Mouse (Mus musculus) frontal cortex, adult (tissue): ENCODE measurements around the gene Slc26a10.

Experiments used
- ATAC-seq: cut with Nextera tagmentation; 2 replicates; pipeline ENCODE4 v1.9.2; 2017; ENCODE audit warnings: mild to moderate bottlenecking, moderate library complexity, mixed read lengths; ENCODE audit not compliant: low TSS enrichment

The Slc26a10 gene

DNA sequence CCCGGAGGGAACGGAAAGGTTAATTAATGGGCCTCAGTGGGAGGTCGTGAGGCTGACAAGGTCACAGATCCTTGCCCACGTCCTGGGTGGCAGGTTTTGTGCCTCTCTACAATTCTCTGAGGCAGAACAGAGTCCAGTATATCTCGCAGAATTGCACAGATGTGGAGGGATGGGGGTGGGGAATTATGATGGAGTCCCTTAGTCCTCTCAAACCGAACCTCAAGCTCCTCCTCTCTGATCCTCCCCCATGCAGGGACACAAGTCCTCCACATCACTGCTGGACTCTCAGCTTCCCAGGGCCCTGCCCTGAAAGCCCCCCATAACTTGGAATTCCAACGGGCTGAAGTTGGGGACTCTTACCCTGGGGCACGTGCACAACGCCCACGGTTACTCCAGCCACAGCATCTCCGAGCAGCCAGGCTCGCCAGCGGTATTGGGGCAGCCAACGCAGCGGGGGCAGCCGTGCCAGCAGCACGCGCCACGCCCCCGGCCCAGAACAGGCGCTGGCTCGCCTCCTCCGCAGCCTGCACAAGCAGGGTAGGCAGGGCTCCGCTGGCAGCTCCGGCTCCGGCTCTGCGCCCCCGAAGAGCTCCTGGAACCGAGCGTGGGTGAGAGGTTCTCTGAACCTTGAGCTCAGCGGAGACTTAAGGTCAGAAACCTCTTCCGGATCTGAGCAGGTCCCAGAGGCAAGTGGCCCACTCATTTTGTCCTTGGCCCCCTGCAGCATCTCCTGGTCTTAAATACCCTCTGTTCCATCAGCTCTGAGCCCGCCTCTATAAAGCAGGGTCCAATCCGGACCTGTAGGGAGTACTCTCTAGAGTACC lies at the start of gene Slc26a10:
Gene Slc26a10, minus strand, starts transcription at position 775 of the 824 bp plus-strand sequence.
- ATAC-seq, result peak; percentile 36; the same call in 1 of the 2 replicates

DNA sequence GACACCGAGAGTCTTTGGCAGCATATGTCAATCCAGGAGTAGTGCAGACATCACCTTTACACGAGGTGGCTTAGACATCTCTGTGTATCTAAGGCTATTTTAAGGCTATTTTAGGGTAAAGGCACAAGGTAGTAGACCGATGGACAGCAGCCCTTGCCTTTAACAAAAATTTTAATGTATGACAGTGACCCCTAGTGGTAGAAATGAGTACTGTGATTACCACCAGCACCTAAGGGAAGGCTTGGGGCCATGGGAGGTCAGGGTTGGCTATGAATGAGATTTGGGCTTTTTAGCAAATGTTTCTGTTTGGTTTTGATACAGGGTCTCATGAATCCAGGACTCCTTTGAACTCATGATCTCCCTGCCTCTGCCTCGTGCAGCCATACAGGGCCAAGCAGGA lies 48.5 kb upstream of the Slc26a10 start:
- ATAC-seq, result 0 out of 2 replicates have a peak, but pooled peaks have one; percentile 21

DNA sequence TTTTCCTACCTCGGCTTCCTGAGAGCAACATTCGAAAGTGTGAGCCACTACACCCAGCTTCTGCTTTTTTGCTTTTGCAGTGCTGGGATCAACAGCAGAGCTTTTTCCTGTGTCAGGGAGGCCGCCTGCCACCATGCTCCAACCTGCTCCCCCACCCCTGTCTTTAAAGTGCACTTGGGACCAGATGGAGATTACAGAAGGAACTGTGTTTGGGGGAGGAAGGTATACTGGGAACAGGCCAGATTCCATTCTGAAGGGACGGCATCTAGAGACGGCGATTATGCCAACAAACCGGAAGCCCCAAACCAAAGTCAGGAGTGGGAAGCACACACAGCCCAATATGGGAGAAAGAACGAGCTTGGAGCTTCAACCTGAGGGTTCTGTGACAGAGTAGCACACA lies 46.7 kb upstream of the Slc26a10 start:
- ATAC-seq, result 0 out of 2 replicates have a peak, but pooled peaks have one; percentile 8

DNA sequence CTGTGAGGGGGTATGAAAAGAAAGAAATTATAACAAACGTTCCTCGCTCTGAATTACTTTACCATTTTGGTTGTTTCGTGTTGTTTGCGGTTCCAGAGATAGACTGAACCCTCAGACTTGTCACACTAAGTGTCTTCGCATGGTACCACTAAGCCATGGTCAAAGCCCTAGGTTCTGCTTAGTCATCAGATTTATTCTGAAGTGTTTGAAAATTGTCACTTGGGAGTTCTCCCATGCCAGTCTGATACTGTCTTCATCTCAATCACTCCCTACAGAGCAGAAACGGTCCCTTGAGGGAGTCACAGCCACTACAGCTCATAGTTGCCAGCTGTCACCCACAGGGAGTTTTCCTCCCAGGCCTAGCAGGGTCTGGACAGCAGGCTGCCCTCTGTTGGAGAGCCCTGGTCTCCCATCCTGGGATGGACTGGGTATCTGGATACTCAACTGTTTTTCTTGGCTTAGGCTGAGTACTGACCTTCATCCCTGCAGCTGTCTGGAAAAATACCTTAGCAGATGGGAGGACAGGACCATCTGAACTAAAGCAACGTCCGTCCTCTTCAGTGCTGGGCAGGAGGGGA lies 46.0 kb upstream of the Slc26a10 start:
- no peak for ATAC-seq

DNA sequence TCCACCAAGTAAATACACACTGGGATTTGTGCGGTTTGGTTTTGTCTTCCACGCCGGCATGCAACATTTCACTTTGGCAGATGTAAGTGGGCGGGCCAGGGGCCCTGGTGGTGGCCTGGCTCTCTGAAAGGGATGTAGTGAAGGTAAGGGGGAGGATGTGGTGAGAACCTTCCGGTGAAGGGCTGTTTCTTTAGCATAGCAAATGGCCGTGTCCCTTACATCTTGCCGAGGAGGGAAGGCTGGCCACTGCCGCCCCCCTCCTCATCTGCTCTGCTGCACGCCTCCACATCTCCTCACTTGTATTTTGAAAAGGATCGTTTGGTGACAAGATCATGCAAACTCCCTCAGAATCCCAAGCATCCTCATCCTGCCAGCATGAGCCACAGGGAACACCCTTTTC lies 45.3 kb upstream of the Slc26a10 start:
- peak; percentile 58 for ATAC-seq

DNA sequence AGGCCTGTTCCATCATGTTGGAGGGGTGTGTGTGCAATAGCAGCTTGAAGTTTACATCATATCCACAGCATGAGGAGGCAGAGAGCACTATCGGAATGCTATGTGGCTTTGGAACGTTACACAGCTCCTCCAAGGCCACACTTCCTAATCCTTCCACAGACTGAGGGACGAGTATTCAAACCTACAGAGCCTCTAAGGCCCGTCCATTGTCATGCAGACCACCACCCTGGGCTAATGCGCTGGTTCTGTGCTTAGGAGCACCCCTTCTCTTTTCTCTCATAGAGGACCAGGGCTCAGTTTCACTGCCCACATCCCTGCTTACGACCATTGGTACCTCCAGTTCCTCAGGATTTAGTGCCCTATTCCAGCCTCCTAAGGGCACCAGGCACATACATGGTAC lies 44.8 kb upstream of the Slc26a10 start:
- ATAC-seq, result no peak

DNA sequence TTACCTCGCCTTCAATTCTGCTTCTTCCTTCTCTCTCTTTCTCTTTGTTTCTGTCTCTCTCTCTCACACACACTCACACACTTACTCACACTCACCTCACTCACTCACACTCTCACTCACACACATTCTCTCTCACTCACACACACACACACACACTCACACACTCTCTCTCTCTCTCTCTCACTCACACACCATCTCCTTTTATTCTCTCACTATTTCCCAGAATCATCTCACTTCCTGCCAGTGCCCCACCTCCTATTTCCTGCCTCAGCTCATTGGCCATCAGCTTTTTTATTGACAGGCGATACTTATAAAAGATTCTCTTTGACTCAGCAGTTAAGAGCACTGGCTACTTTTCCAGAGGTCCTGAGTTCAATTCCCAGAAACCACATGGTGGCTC lies 37.9 kb upstream of the Slc26a10 start:
- no peak for ATAC-seq

DNA sequence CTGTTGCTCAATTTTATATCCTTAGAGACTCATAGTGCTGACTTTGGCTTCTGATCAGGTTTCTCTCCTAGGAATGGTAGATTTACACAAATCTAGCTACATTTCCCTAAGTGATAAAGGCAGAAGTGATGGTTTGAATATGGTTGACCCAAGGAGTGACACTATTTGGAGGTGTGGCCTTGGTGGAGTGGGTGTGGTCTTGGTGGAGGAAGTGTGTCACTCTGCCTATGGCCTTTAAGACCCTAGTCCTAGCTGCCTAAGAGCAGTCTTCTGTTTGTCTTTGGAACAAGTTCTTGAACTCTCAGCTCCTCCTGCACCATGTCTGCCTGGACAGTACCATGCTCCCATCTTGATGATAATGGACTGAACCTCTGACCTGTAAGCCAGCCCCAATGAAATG lies 36.7 kb upstream of the Slc26a10 start:
- no peak for ATAC-seq

DNA sequence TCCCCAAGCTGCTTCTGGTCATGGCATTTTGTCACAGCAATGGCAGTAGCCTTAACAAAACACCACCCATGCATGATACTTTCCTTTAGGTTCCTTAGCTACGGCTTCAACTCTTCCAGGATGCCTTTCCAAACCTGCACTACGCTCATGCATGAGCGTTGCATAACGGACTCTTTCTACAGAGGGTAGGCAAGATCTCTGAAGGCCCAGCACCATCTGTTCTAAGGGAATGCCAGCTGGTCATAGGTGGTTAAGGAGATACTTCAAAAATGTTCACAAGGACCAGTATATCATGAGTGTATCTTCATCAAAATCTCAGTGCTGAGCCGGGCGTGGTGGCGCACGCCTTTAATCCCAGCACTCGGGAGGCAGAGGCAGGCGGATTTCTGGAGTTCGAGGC lies 36.0 kb upstream of the Slc26a10 start:
- peak; percentile 77 for ATAC-seq

DNA sequence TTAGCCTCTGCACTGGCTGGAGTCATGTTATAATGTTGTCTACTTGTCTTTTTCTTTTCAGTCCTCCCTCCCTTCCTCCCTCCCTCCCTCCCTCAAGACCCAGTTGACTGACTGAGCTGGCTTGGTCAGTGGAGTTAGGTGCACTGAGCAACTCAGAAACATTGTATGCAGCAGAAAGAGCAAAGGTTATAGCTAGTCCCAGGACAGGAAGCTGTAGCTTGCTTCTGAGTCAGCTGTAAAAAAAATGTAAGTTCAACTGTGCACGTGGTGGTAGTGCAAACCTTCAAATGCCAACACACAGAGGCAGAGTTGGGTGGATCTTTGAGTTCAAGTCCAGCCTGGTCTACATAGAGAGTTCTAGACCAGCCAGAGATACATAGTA lies 34.0 kb upstream of the Slc26a10 start:
- no peak for ATAC-seq

DNA sequence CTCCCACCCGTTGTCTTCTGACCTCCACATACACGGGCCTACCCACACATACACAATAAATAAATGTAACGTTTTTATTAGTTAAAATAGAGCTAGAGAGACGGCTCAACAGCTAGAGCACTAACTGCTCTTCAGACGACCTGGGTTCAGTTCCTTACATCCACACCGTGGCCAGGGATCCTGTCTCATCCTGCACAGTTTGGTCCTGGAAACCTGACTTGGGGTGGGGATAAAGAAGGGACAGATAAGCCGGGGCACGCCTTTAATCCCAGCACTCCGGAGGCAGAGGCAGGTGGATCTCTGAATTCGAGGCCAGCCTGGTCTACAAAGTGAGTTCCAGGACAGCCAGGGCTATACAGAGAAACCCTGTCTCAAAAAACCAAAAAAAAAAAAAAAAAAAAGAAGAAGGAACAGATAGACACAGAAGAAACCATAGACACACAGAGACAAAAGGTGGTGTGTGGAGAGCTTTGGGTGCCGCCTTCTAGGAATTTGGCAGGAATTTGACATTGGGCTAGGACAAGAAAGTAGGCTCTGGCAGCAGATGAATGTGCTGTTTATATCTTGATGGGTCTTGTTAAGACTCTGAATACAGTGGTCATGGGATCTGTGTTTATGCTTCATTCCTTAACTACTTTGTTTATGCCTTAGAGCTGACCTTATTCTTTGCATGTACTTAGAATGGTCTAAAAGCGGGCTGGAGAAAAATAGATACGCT lies 33.4 kb upstream of the Slc26a10 start:
- no peak for ATAC-seq

DNA sequence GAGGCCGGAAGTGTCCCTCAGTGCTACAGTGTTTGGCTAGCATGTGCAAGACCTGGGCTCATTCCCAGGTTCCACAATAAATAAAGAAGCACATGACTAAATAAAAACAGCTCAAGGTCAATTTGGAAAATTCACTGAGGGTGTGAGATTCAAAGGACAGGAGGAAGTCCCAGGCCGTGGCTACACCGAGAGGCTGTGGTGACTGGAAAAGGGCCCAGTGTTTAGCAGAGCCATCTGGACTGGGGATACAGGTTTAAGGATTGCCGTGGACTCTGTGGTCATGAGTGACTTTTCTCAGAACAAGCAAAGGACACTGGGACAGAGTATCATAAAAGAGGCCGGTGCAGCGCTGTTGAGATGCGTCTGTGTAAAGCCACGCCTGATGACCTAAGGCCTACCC lies 32.8 kb upstream of the Slc26a10 start:
- no peak for ATAC-seq

DNA sequence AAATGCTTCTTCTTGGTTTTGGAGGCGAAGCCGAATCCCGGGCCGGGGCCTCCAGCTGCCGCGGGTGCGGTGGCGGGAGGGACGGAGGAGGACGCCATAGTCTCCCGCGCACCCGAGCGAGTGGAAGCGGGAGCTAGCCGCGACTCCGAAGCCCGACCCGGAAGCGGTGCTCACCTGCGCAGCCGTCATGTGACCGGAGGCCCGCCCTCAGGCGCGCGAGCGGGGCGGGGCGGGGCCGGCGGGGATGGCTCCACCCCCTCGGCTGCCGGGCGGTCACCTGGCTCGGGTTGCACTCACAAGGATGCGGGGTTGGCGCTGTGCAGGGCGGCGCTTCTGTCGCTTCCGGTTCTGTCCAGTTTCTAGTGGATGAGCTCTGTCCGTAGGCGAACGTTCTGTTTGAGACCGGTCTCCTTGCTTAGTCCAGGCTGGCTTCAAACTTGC lies 31.0 kb upstream of the Slc26a10 start, which contains the start of gene Pip4k2c:
Gene Pip4k2c, minus strand, starts transcription at position 172 of the 441 bp plus-strand sequence.
- ATAC-seq, result peak; percentile 65

DNA sequence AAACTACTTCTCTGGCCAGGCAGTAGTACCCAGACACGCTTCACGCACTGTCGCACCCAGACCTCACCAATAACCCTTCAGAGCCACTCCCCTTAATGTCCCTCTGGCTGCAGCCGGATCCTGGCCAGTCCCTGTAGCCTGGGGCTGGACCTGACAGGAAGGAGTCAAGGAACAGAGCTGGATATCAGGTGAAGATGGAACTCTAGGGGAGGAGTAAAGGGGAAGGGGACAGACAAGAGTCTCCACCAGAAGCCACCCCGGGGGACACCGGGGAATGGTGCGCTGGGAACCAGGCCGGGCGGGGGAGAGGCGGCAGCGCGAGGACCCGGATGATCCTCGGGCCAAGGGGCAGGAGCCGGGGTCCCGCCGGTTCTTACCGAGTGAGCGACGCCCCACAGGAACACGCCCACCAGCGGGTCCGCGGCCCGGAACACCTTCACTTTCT lies 30.5 kb upstream of the Slc26a10 start:
- ATAC-seq, result 0 out of 2 replicates have a peak, but pooled peaks have one; percentile 9

DNA sequence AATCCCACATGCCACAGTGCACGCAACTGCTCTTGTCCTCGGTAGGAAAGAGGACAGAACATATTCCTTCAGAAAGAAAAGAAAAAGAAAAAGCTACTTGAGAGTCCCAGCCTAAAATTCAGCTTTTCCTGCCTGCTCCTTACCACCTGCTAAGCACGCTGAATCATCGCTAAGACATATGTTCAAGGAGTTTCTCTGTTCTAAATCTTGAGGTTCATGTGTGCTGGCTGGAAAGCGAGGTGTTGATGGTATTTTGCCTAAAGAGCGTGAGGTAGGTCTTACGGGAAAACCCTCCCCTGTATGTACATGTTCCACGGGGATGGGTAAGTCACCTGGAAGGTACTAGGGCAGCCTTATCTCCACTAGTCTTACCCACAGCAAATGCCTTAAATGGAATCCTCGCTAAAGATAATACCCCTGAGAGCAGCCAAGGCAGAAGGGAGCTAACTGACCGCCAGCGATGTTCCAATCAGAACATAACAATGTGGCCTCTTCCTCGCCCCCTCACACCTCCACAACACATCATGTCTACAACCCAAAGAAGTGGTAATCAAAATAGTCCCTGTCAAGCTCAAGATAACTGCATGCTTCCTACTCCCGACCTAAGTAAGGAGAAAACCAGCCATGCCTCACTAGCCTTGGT lies 29.6 kb upstream of the Slc26a10 start:
- ATAC-seq, result peak; percentile 35

DNA sequence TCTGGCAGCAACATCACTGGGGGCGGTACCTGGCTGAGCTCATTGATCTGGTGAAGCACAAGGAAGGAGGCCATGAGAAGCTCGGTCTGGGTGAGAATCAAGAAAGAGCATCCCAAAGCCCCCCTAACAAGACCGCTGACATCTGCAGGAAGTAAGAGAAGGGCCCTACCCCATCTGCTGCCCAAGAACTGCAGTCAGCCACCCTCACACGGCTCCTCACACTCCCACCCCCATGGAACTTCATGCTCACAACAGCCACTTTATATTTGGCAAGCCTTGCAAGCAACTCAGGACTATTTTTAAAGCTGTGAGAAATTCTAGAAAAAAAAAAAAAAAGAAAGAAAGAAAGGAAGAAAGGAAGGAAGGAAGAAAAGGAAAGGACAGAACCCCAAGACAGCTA lies 28.5 kb upstream of the Slc26a10 start:
- peak; percentile 25; the same call in 1 of the 2 replicates for ATAC-seq

DNA sequence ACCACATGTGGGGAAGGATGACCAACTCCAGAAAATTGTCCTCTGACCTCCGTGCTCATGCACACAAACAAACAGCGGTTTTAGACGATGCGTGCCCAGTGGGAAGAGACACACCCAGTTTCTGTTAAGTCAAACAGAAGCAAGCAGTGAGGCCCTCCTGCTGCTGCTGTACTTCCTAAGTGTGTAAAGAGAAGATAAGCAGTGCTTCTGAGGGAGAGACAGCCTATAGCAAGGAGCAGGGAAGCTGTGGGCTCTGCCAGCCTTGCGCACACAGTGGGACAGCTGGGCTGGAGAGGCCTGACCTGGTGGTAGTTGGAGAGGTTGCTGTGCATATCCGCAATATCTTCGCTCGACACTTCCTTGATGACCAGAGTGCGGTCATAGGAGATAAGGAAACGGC lies 24.9 kb upstream of the Slc26a10 start:
- ATAC-seq, result no peak

DNA sequence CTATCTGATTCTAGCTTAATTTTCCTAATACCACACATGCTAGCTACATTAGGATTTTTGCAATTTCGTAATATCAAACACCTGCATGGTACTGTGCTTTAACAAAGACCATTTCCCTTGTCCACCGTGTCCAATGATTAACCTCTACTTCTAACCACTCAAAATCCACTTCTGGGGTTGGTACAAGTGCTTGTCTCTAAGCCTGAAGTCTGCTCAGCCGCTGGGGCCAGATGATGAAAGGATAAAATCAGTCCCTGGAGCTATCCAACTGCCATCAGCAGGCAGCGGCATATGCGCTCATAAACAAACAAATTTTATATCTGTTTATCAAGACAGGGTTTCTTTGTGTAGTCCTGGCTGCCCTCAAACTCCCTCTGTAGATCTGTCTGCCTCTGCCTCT lies 24.1 kb upstream of the Slc26a10 start:
- no peak for ATAC-seq

DNA sequence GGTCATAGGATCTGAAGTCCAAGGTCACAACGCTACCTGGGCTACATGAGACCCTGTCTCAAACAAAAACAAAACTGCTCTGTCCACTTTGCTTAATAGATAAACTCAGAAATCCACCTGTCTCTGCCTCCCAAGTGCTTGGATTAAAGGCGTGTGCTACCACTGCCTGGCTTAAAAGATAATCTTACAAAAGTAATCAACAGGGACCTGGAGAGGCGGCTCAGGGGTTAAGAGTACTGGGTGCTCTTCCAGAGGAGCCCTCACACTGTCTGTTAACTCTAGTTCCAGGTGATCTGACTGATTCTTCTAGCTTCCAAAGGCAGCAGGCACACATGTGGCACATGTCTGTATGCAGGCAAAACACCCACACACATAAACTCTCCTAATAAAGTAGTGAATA lies 22.7 kb upstream of the Slc26a10 start:
- ATAC-seq, result no peak

DNA sequence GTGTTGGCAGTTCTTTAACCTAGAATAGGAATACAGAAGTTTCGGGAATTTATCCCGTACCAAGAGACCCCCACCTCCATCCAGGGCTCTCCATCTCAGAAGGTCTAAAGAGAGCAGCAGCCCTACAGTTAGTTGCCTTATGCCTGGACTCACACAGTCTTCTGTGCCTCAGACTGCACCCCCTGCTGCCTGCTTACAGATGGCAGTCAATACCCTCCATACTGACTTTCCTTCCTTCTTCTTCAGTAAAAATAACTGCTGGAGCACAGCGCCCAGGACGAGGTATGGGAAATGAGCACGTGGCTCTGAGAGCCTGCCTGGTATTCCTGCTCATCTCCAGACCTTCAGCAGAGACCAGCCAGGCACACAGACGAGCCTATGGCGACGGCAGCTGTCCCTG lies 19.8 kb upstream of the Slc26a10 start:
- ATAC-seq, result peak; percentile 9; the same call in 1 of the 2 replicates

DNA sequence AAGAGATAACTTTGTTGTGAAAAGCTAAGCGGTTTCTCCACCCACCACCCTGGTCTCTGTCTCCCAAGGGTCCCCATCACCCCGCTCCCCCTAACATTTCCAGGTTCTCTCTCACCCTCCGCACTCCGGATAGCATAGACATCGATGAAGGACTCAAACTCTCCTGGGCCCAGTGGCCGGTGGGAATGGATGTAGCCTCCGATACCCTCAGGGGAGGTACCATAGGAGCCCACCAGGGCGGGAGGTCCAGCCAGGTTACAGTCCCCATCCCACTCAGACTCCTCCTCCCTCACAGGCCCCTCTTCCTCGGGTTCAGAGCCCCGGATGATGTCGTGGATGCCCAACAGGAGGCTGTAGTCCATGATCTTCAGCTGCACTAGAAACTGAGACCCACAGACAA lies 19.0 kb upstream of the Slc26a10 start:
- no peak for ATAC-seq

DNA sequence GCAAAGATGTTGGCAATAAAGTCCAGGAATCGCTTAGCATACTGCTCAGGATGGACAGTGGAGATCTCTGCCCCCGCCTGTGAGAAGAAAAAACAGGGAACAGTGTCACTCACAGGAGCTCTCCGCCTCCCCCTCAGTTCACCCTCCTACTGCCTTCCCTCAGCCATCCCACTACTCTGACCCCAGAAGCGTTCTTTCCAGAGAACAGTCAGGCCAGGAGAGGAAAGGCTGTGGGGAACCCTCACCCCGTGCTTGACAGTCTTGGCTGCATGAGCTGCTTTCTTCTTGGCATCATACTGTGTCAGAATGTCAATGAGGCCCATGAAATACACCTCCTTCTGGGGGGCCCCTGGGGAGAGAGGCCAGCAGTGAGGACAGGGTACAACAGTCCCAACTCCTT lies 18.6 kb upstream of the Slc26a10 start:
- no peak for ATAC-seq
